In genomic region chr15:99727525-99727924, GRCm38 (mm10) we compare ENCODE assay signal across 21 mouse cellular contexts. TPM values are rescaled to one million over a fixed set of nuclear protein-coding genes. Genes with fewer than 3 reads are reported as not detected.
A peak's percentile ranks its signal among the peaks of the same experiment; 100 is the strongest.
DNase-seq lines count a peak whose midpoint lies in the region; ATAC-seq and TF ChIP-seq lines count a peak whose summit lies in the region.
"Had no signal": no experiment of that assay in that cellular context is flagged by ENCODE, and none has a peak within 500 bp of the region (broad histone marks: within the 10 kb centered on the region; RNA-seq: fewer than 3 reads in every experiment).

No protein-coding gene starts in this region.

- peak; percentile 39 for DNase-seq in cerebellum, adult 11-12 months
- no peak for DNase-seq in gastrocnemius, adult 2 months
- DNase-seq in gastrocnemius, postnatal 4 days (ENCODE audit: low spot score in 2 of 2) = no peak
- DNase-seq in G1E (ENCODE audit: low spot score) = no peak
- no peak for DNase-seq in embryonic facial prominence, embryonic 10.5 days (ENCODE audit: low spot score)
- no peak for DNase-seq in heart, postnatal 10 days
- DNase-seq in embryo, embryonic 11 days = no peak
- DNase-seq: adrenal gland, postnatal 10 days; adrenal gland, postnatal 25 days; cerebellum, adult 11 months; cerebellum, adult 8-10 months; forebrain, postnatal 0 days had no signal

- peaks cover 3% of the 10 kb centered on the region; the same call in 1 of the 2 replicates for H3K9me3 ChIP-seq in G1E (replicated peaks)
- H3K9me3 ChIP-seq in embryonic facial prominence, embryonic 10.5 days = peaks cover 7% of the 10 kb centered on the region; the same call in 1 of the 2 replicates
- H3K9me3 ChIP-seq: embryonic facial prominence, embryonic 12.5 days; forebrain, embryonic 13.5 days; forebrain, embryonic 15.5 days had no signal

- 95% methylated on average over 12 of the region's 12 CpGs for whole genome bisulfite sequencing in embryonic facial prominence, embryonic 10.5 days

- H3K36me3 ChIP-seq in G1E (replicated peaks) = peaks cover 27% of the 10 kb centered on the region
- H3K36me3 ChIP-seq in embryonic facial prominence, embryonic 10.5 days (replicated peaks) = peaks cover 55% of the 10 kb centered on the region

- no peak overlapping the region for H3K27ac ChIP-seq in gastrocnemius, adult 2 months
- H3K27ac ChIP-seq in embryonic facial prominence, embryonic 10.5 days (replicated peaks) = no peak overlapping the region
- H3K27ac ChIP-seq: embryonic facial prominence, embryonic 12.5 days; forebrain, embryonic 13.5 days; forebrain, embryonic 15.5 days had no signal

- H3K27me3 ChIP-seq in G1E (ENCODE audit: insufficient read depth, low read length) = peaks cover 9% of the 10 kb centered on the region
- H3K27me3 ChIP-seq in embryonic facial prominence, embryonic 10.5 days (replicated peaks; ENCODE audit: low read depth, poor library complexity, severe bottlenecking) = no peaks in the 10 kb centered on the region
- H3K27me3 ChIP-seq: embryonic facial prominence, embryonic 12.5 days; forebrain, embryonic 13.5 days; forebrain, embryonic 15.5 days; Patski had no signal

- intact Hi-C loops in gastrocnemius, adult 2 months (cut with DNase I) = loop anchor here (5.0 kb wide), 1 partner anchor 175 kb away; no protein-coding TSS in a partner anchor
- intact Hi-C loops in heart, postnatal 10 days (cut with DNase I) = no loop called here

- peak overlapping the region; percentile 15; the same call in 1 of the 2 replicates for H3K4me3 ChIP-seq in gastrocnemius, adult 2 months
- peak overlapping the region; percentile 13; the same call in 1 of the 2 replicates for H3K4me3 ChIP-seq in G1E (ENCODE audit: low read depth, low read length)
- H3K4me3 ChIP-seq in embryonic facial prominence, embryonic 10.5 days = 0 out of 2 replicates have a peak overlapping the region, but pooled peaks have one; percentile 11
- H3K4me3 ChIP-seq: embryonic facial prominence, embryonic 12.5 days; forebrain, embryonic 13.5 days; forebrain, embryonic 15.5 days had no signal

- TF ChIP-seq CTCF in gastrocnemius, adult 2 months (IDR thresholded peaks at IDR 0.05) = no peak
- TF ChIP-seq CTCF in G1E (IDR thresholded peaks at IDR 0.05; ENCODE audit: low read depth, low read length) = no peak

- ATAC-seq in cerebellum, adult (ENCODE audit: insufficient number of reproducible peaks, low FRiP score, low TSS enrichment) = no peak
- ATAC-seq in G1E (ENCODE audit: extremely low read depth, insufficient number of reproducible peaks, low FRiP score, poor library complexity, severe bottlenecking) = no peak
- ATAC-seq: activated CD4-positive, CD25-positive, alpha-beta regulatory T cell, adult 4 months; forebrain, embryonic 13.5 days; forebrain, embryonic 15.5 days; forebrain, postnatal 0 days; Patski had no signal

- H3K4me1 ChIP-seq in G1E (ENCODE audit: insufficient read depth, low read depth, low read length) = peaks cover 31% of the 10 kb centered on the region
- H3K4me1 ChIP-seq in embryonic facial prominence, embryonic 10.5 days = peaks cover 39% of the 10 kb centered on the region

RNA-seq across cellular contexts. Expression of gene Cox14, which starts 2.1 kb away (rescaled TPM):
- 100 to 1,000 TPM; 145 to 166 TPM for total RNA-seq in gastrocnemius, adult 2 months (2021)
- 100 to 1,000 TPM; 125 to 144 TPM for total RNA-seq in gastrocnemius, postnatal 4 days (2021)
- total RNA-seq in G1E (2014; fragmentation: Nextera tagmentation) (40.8 and 46.1 TPM in 2 replicates), G1E (2017) (44.1 and 48.8 TPM in 2 replicates)
- 108 and 115 TPM in 2 replicates for polyA plus RNA-seq in G1E (2012)
- 129 and 131 TPM in 2 replicates for polyA plus RNA-seq in embryonic facial prominence, embryonic 10.5 days (2016; fragmentation: Nextera tagmentation; extraction: Ambion mirVana)
- total RNA-seq in heart, postnatal 10 days (2021) = 100 to 1,000 TPM; 212 to 221 TPM

RNA-seq across cellular contexts. Expression of gene Gpd1, which starts 10.2 kb away (rescaled TPM):
- 100 to 1,000 TPM; 381 to 575 TPM for total RNA-seq in gastrocnemius, adult 2 months (2021)
- 100 to 1,000 TPM; 201 to 212 TPM for total RNA-seq in gastrocnemius, postnatal 4 days (2021)
- total RNA-seq in G1E (2014; fragmentation: Nextera tagmentation) = not detected in 2 replicates
- total RNA-seq in G1E (2017) = 0.06 TPM in 1 of 2 replicates, not detected in the other
- not detected in 2 replicates for polyA plus RNA-seq in G1E (2012)
- polyA plus RNA-seq in embryonic facial prominence, embryonic 10.5 days (2016; fragmentation: Nextera tagmentation; extraction: Ambion mirVana) = 0.42 and 0.55 TPM in 2 replicates
- 100 to 1,000 TPM in 1 of 2 experiments, 10 to 100 TPM in 1; 74.8 to 238 TPM for total RNA-seq in heart, postnatal 10 days (2021)

RNA-seq across cellular contexts. Expression of gene Gm17349, which starts 22.2 kb away (rescaled TPM):
- 1 to 10 TPM in 1 of 2 experiments, not detected in 1; 1.0 TPM for total RNA-seq in gastrocnemius, adult 2 months (2021)
- 1 to 10 TPM; 2.5 to 2.9 TPM for total RNA-seq in gastrocnemius, postnatal 4 days (2021)
- total RNA-seq in G1E (2014; fragmentation: Nextera tagmentation) (not detected in 2 replicates), G1E (2017) (0.98 TPM in 1 of 2 replicates, not detected in the other)
- polyA plus RNA-seq in G1E (2012) = 2.3 and 4.1 TPM in 2 replicates
- polyA plus RNA-seq in embryonic facial prominence, embryonic 10.5 days (2016; fragmentation: Nextera tagmentation; extraction: Ambion mirVana) = not detected in 2 replicates
- 1 to 10 TPM; 4.7 to 5.5 TPM for total RNA-seq in heart, postnatal 10 days (2021)
- total RNA-seq: forebrain, postnatal 0 days had no signal
- polyA plus RNA-seq: activated CD4-positive, CD25-positive, alpha-beta regulatory T cell, adult 4 months; C2C12; embryonic facial prominence, embryonic 12.5 days; embryonic facial prominence, embryonic 14.5 days; forebrain, embryonic 11.5 days; forebrain, embryonic 13.5 days; forebrain, embryonic 15.5 days; forebrain, postnatal 0 days; Patski had no signal

RNA-seq across cellular contexts. Expression of gene Smarcd1, which starts 25.6 kb away (rescaled TPM):
- total RNA-seq in gastrocnemius, adult 2 months (2021) = 1 to 10 TPM; 6.9 to 7.2 TPM
- total RNA-seq in gastrocnemius, postnatal 4 days (2021) = 10 to 100 TPM; 26.9 to 34.7 TPM
- total RNA-seq in G1E (2014; fragmentation: Nextera tagmentation) = 43.3 and 50.9 TPM in 2 replicates
- 11.4 and 12.0 TPM in 2 replicates for total RNA-seq in G1E (2017)
- 45.3 and 69.1 TPM in 2 replicates for polyA plus RNA-seq in G1E (2012)
- 83.3 and 89.1 TPM in 2 replicates for polyA plus RNA-seq in embryonic facial prominence, embryonic 10.5 days (2016; fragmentation: Nextera tagmentation; extraction: Ambion mirVana)
- 10 to 100 TPM; 39.2 to 40.2 TPM for total RNA-seq in heart, postnatal 10 days (2021)

RNA-seq across cellular contexts. Expression of gene Cers5, which starts 45.2 kb away (rescaled TPM):
- 1 to 10 TPM; 4.6 to 5.4 TPM for total RNA-seq in gastrocnemius, adult 2 months (2021)
- total RNA-seq in gastrocnemius, postnatal 4 days (2021) = 10 to 100 TPM; 24.3 to 27.5 TPM
- total RNA-seq in G1E (2014; fragmentation: Nextera tagmentation) (0.45 and 0.68 TPM in 2 replicates), G1E (2017) (4.9 and 6.1 TPM in 2 replicates)
- polyA plus RNA-seq in G1E (2012) = 0.69 and 0.77 TPM in 2 replicates
- polyA plus RNA-seq in embryonic facial prominence, embryonic 10.5 days (2016; fragmentation: Nextera tagmentation; extraction: Ambion mirVana) = 60.2 and 63.8 TPM in 2 replicates
- 10 to 100 TPM; 26.4 to 28.1 TPM for total RNA-seq in heart, postnatal 10 days (2021)

Comparison
In these comparisons a context has a peak if more than half of its experiments do, and no peak if none do; other contexts are left out.
1. RNA of gene Gpd1, which starts 10.2 kb away (total RNA-seq): 381 to 575 TPM in gastrocnemius, adult 2 months, 74.8 to 238 TPM in heart, postnatal 10 days and 201 to 212 TPM in gastrocnemius, postnatal 4 days; 0.06 TPM in G1E; every median in the first group is over 10 times any median in the second.
2. Peak in every context shown above with its lines, with median percentiles within 50 percentile points of each other: H3K4me3 ChIP-seq.